Mouse (Mus musculus) kidney, adult 9 months (tissue): Measurements from ENCODE around the gene Gpr152.

ENCODE experiments used
- DNase-seq: peaks from one replicate; pipeline ENCODE4 v3.0.0; 2022

Gene Gpr152

DNA sequence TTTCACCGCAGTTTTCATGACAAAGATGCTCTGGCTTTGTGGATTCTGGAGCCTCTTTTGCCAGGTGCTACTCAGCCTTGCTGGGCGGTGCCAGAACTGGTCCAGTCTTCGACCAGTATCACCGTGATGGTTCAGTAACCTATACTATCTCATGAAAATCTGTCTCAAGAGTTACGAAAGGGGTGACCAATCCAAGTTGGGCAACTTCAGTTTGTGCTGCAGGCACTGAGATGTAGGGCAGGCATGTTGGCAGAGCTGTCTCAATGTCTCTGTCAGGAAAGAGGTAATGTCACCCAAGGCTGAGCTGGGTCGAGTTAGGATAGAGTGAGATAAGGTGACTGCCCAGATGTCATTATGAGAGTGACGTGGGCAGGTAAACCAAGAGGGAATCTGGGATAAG, 40.8 kb downstream of the Gpr152 start:
- no peak for DNase-seq

DNA sequence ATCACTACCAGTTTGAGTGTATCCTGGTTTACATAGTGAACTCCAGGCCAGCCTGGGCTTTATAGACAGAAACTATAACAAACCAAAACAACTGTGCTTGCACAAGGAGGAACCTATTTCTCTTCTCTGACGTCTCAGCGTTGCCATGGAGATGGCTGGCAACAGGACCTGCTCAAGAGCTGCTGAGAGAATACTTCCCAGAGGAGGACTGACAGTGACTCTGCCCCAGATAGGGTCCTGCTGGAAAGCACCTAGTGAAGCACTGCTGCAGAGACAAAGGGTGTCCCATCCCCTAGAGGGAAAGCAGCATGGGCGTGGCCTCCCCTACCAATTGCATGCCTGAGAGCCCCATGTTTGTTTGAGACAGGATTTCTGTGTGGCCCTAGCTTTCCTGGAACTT, 42.3 kb downstream of the Gpr152 start:
- DNase-seq, result no peak

DNA sequence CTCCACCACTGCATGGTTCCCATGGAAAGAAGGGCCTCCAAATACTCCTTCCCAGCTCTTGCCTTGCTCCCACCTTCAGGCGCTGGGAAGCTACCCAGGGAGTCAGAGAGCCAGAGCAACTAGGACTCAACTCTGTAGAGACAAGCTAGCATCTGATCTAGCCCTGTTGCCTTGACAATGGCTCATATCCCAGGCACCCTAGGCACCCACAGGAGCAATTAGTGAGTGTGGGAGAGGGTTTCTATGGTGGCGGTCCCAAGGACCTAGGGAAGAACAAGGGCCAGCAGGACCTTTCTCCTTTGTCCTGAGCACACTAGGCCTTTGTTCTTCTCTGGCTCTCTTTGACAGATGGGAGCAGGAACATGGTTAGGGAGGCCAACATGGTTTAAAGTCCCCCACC, 44.1 kb downstream of the Gpr152 start:
- no peak for DNase-seq

DNA sequence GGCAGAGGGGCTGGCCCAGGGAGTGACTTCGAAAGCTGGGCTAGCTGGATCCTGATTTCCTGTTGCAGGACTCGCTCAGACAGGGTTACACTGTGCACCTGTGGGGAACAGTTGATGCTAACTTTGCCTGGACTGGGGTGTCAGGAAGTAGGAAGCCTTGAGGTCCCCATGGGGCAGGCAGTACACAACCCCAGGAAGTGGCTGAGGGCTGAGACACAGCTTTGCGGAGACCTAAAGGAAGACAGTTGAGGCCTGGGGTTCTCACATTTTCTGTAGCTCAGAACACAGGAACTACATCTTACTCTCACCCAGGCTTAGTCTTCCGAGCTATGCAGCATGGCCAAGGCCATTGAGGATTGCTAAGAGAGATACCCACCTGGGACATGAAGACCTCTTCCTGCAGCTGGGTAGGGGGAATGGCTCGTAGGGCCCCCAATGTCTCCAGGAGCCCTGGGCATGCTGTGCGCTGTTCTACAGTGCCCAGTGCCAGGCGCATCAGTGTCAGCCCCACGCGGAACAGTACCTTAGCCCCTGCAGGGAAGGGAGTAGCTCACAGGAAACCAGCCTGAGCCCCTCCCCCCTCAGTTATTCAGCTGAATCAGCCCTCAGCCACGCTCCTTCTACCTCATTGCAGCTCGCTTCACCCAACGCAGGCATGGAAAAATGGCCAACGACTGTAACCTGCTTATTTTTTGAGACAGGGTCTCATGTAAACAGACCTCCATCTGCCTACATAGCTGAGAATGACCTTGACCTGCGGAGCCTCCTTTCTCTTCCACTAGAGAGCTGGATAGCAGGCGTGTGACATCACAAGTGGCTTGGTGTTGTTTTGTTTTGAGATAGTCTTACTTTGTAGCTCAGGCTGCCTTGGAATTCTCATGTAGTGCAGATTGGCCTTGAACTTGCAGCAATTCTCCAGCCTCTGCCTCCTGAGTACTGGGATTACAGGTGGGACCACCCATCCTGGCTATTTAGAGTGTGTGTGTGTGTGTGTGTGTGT, 45.7 kb downstream of the Gpr152 start:
- DNase-seq, result no peak

DNA sequence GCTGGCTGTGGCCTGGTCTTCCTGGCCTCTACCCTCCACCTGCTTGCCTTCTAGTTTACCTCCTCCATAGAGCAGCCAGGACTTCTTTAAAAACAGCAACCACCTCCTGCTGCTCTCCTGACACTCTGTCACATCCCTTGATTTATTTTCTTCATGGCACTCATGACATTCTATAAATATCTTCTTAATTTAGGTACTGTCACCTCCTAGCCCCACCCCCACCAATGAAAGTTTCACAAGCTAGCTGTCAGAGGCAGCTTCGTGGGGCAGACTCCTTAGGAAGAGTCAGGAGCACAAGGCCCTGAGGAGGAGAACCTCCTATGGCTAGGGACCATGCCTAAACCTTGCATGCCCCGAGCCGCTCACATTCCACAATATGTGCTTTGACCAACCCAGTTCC, 47.7 kb downstream of the Gpr152 start:
- no peak for DNase-seq

DNA sequence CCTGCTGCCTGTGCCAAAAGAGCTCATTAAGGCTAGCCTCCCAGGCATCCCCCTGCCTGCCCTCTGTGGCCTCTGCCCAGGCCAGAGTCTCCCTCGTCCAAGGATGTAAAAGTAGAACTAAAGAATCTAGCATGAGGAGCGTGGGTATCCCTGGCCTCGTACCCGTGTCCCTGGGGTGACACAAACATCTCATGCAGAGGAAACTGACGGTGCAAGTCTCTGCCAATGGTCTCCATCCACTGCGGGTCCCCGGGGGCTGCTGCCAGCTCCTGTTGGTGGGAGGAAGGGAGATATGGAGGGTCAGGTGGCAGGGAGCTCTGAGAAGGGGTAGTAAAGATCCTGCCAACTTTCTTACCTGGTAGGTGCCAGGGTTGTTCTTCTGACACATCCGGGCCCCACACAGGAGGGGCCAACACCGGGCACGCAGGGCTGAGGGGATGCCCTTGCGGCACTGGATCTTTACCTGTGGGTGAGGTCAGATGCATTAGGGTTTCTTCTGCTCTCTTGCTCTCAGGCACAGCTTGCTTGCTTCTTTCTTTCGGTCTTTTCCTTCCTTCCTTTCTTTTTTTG, 49.5 kb downstream of the Gpr152 start:
- no peak for DNase-seq

DNA sequence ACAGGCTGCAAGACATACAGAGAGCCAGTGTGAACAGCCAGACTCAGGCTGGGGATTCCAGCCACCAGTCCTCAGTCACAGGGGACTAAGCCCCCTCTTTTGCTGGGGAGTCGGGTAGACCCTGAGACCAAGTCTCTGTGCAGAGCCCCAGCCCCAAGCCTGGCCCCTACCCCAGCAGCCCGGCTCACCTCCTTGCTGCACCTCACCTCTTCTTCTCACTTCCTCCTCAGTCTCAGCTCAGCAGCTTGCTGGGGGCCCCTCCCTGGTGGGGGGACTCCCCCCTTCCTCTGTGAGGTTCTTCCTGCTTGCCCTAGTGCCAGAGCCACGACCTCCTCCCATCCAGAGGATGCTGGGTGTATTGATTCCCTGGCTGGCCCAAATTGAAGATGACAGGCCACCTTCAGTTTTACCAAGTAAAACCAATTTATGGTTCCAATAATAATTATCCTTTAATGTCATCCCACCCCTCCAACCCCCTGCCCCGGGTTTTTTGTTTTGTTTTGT, 51.3 kb downstream of the Gpr152 start, which contains the start of gene Tbc1d10c:
Gene Tbc1d10c (minus strand): TSS at position 454 of the 504 bp plus-strand sequence.
- DNase-seq, result peak; percentile 49

DNA sequence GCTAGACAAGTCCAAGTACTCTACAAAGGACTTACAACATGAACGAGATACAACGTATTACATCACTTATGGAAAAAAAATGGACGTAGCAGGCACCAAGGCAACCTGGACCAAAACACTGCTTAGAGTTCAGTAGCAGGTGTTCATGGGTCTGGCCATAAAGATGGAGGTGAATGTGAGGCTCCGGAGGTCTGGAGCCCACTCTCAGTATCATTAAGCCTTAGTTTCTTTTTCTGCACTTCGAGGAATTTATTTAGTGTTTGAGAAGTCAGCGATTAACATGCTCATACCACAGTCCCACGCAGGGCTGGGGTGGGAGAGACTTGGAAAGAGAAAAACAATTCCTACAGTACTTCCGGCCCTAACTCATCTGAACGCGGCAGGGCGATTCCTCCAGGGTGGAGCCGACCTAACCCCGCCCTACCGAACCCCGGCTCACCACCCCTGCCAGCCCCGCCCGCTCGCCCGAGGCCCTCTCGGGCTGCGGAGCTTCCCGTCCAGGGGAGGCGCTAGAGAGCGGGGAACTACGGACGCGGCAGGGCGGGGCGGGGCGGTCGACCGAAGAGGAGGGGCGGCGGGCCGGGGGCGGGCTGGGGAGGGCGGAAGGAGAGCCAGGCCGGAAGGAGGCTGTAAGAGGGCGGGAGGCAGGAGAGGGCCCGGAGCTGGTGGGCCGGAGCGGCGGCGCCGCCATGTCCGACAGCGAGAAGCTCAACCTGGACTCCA, 52.1 kb downstream of the Gpr152 start, which contains the start of gene Ppp1ca:
Gene Ppp1ca (plus strand): TSS at position 538 of the 723 bp plus-strand sequence.
- DNase-seq, result peak; percentile 93

DNA sequence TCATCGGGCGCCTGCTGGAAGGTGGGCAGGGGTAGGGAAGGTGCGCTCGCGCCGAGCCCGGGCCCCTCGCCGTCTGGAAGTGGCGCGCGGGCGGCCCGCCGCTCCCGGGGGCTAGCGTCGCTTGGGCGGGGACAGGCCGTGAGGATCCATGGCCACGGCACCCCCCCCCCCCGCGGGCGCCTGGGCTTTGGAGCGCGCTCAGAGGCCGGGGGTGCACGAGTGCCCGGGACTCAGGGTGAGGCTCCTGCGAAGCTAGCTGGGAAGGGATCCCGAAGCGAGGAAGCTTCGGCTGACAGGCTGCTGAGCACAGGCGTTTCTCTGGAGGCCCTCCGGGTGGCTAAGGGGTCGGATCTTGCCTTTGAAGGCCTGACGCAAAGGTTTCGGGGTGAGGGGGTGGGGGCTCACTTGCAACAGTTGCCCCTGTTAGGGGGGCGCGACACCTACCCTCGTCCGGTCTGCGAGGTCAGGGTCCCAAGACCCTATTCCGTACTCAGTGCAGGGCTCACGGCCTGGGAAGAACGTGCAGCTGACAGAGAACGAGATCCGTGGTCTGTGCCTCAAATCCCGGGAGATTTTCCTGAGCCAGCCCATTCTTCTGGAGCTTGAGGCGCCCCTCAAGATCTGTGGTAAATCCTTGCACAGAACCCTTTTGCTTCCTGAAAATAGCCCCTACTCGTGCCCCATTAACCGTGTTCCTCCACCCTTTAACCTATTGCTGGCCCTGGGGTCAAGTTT, 52.8 kb downstream of the Gpr152 start:
- DNase-seq, result no peak

DNA sequence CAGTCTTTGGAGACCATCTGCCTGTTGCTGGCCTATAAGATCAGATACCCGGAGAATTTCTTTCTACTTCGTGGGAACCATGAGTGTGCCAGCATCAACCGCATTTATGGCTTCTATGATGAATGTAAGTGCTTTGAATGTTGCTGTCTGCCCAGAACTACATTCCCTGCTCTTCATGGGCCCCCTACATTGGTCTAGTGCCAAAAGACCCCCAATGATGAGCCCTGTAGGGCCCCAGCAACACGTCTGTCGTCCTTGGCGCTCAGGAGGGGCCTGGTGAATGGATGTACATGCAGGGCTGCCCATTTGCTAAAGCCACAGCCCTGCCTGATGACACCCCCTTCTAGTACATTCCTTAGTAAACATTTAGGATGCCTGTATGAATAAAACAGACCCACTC, 53.5 kb downstream of the Gpr152 start:
- DNase-seq, result no peak

DNA sequence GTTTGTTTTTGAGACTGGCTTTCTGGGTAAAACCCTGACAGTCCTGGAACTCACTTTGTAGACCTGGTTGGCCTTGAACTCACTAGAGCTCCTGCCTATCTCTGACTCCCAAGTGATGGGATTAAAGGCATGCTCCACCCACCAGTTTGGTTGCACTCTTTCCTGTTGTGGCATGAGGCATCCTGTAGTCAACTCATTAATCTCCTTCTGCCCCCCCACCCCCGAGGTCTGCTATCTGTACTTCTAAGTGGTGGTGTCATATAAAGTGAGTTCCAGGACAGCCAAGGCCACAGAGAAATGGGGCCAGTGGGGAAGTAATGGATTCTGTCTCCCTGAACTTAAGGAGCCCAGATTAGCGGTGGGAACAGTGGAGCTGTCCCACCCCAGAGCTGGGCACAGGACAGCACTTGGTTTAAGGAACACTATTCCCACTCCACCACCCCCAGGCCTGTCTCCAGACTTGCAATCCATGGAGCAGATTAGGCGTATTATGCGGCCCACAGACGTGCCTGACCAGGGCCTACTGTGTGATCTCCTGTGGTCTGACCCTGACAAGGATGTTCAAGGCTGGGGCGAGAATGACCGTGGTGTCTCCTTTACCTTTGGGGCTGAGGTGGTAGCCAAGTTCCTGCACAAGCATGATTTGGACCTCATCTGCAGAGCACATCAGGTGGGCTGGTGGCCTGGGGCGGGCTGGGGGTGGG, 54.6 kb downstream of the Gpr152 start:
- DNase-seq, result no peak

DNA sequence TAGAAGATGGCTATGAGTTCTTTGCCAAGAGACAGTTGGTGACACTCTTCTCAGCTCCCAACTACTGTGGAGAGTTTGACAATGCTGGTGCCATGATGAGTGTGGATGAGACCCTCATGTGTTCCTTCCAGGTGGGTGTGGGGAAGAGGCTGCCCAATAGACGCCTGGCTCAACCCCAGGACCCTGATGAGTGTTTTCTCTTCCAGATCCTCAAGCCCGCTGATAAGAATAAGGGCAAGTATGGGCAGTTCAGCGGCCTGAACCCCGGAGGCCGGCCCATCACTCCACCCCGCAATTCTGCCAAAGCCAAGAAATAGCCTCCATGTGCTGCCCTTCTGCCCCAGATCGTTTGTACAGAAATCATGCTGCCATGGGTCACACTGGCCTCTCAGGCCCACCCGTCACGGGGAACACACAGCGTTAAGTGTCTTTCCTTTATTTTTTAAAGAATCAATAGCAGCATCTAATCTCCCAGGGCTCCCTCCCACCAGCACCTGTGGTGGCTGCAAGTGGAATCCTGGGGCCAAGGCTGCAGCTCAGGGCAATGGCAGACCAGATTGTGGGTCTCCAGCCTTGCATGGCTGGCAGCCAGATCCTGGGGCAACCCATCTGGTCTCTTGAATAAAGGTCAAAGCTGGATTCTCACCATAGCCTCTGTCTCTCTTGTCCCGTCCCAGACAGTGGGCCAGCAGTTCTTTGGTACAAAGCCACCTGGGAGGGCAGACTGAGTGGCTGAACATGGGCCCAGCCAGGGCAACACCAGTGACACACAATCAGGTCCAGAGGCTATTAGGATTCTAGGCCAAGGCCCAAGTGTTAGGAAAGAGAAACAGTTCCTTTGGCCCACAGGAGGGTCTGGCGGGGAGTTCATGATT, 55.4 kb downstream of the Gpr152 start:
- no peak for DNase-seq
